Mouse (Mus musculus) 416B (cell line): ENCODE data around the gene Magi2.

Source experiments
- DNase-seq: peaks from one replicate; pipeline ENCODE4 v3.0.0; 2011; ENCODE audit warnings: low read depth

Magi2 gene

DNA sequence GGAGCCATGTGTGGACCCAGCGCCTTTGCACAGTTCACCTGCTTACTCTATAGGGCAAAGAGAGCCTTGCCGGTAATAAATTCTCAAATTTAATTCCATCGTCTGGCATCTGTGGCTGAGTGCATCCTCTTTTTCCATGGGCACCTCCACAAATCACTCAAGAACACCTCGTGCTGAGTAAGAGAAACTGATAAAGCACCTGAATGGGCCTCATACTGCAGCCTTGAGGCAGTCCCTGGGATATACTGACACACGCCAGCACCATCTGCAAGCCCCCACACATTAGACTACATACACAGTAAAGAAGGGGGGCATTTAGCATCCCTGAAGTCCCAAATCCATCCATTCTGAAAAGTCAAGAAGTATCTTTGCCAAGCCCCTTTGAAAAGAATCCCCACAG lies 1430.2 kb downstream of the Magi2 start:
- no peak for DNase-seq

DNA sequence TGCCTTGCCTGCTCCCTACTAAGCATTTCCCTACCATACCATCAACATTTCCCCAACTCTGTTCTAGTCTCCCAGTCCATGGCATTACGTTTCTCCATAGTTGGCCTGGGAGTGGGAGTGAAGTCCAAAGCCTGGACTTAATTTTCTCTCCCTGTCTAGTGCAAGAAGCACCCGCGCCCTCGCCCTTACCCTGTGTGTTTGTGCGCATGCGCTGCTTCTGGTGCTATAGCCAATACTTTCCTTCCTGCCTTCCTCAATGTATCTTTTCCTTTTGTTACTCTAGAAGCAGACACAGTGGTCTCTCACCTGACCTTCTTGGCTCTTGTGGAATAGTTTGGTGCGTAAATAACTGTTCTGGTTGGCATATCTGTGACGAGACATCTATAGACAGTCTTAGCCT lies 1440.8 kb downstream of the Magi2 start:
- no peak for DNase-seq

DNA sequence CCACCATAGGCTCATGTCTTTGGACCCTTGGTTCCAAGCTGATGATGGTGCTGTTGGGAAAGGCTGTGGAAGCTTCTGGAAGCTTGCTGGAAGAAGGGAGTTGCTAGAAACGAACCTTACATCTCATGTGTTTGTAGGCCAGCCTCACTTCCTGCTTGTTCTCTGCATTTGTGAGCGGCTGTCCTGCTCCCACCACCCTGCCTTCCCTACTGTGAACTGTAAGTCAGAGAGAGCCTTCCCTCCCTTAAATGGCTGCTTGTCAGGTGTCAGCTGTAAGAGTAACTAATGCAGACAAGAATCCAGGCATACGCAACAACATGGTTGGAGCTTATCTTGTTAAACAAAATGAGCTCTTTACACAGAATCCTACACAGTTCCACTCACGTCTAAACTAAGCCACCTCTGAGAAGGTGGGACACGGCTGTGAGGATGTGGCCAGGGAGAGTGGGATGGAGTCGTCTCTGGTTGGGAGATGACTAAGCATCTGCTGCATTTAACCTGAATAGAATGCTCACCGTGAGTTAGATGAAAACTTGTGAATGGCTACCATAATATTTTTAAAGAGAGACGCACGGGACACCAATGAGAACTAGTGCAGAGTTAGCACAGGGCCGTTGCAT lies 1442.0 kb downstream of the Magi2 start:
- no peak for DNase-seq

DNA sequence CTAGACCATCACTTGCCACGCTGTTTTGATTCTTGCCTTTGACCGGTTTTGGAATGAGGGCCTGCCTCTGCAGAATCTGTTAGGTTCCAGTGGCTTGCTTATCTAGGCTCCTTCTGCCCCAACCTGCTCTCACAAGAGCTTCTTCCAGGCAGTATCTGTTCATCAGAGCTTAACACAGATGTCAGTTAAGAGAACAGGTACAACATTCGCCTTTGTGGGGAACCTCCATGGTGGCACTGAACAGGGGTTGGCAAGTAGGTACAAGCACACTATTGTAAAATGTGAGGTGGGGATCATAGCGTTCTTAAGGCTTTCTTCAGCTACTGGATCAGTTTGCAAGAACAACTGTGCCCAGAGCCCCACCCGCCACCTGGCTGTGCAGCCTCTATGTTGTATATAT lies 1442.6 kb downstream of the Magi2 start:
- DNase-seq = no peak

DNA sequence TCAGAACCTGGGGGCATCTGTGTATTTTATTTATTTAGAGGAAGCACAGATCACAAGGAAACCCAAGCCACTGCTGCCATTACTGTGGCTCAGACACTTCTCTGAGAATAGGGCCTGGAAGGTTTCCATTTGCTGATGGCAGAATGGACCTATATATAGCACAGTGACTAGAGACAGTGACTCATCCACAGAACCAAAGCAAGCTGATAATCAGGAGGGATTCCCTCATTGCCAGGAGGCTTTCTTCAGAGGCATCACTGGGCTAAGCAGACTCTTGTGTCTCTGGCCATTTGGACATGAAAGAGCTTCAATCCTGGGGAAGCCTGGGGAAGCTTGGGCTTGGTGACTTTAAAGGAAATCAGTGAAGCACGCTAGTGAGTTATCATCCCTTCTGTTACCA lies 1445.0 kb downstream of the Magi2 start:
- peak; percentile 13 for DNase-seq

DNA sequence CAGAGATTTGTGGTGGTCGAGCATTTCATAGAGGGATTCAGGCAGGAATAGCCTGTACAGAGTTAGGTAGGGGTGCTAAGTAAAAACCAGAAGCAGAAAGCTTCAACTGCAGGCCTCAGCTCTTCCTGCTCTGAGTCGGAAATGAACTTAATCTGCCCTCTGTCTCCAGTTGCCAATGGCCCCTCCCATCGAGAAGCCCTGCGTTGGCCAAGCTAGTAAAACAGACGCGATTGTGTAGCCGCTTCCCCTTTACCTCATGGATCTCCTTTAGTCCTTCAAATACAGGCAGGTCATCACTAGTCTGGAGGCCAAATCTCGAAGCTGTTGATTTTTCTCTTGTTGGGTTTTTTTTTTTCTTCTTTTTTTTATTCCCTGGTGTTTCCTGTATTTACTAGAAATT lies 1447.7 kb downstream of the Magi2 start:
- DNase-seq = no peak

DNA sequence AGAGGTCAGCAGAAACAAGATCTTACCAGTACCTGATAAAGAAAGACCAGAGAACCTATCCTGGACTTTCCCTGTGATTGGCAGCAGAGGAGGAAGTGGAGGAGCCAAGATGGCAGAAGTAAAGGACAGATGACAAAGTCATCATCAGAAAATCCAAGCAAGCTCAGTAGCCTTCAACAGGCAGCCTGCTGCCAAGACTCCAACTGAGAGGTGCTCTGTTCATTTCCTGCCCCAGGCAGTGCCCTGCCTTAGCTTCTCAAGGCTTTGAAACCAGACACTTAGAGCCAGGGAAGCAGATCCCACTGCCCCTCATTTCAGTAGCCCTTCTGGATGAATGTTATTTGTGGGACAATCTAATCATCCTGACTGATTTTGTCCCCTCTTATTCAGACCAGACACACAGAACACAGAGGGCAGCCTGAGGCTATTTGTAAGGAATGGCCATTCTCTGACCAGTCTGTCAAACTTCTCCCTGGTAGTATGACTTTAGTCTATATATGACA lies 1448.4 kb downstream of the Magi2 start:
- no peak for DNase-seq

DNA sequence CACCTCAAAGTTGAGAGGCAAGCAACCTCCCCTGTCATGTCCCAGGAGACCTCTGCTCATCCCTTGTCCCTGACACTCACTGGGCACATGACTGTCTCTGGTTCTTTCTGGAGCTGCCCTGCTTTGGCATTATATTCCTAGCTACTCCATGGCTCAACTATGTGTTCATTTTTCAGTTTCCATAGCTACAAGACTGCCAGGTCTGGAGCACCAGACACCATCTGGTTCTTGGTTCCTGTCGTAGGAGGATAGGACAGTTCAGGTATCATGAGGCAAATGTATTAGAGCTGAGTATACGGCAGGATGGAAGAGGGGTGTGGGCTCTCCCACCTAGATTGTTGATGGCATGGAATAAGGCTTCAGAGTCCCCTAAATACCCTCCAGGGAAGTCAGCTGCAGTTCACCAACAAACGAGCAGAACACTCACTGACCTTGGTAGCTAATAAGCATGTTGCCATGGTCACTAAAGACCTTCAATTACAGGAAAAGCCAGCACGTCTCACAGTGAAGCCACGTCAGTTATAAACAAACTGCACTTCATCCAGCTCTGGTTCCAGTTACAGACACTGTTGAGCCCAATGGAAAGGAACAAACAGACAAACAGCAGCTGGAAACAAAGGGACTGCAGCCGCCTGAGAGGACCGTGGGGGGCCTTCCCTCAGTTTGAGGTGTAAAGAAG lies 1449.5 kb downstream of the Magi2 start:
- DNase-seq = no peak

DNA sequence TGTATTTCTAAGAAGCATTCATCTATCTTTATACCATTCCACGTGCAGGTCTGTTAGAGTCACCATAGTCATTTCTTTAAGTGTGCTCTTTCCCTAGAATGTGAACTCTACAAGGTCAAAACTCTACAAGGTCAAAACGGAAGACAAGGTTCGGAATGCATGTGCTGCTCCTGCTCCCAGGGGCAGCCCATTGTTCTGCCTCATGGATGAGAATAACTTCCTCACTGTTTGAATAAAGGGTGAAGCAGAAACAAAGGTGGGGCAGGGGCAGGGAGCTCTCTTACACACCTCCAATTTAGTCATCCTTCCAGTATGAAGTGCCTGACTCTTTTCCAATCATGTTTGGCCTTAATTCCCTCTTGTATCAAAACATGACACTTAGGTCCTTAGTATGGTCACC lies 1450.4 kb downstream of the Magi2 start:
- DNase-seq = no peak

DNA sequence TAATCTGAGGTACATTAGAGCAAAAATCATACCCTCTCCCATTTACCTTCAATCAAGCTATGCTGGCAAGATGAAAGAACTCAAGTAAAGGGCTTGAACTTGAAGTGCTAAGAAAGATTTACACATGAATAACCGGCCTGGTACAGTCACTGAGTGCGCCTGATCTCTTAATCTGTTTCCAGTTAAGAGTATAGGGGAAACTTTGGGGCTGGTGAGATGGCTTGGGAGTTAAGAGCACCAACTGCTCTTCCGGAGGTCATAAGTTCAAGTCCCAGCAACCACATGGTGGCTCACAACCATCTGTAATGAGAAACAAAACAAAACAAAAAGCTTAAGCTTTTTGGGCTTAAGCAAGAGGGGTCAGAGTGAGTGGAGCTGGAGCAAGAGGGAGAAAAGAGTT lies 1451.7 kb downstream of the Magi2 start:
- no peak for DNase-seq

DNA sequence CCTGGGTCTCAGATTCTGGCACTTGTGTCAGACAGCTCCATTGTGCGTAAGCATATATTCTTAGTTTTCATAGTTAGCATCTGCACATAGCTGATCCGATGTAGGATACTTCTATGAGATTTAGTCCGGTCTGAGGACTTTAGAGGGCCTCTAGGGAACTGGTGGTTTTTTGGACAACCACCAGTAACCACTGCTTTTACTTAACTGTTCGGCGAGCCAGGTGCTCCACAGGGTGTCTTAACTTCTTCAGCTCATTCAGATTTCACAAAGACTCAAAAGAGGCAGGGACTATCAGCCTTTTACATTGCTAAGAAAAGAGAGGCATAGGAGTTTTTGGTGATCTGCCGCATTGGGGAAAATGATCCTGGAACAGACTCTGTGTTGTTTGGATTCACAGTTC lies 1453.1 kb downstream of the Magi2 start:
- DNase-seq = no peak

DNA sequence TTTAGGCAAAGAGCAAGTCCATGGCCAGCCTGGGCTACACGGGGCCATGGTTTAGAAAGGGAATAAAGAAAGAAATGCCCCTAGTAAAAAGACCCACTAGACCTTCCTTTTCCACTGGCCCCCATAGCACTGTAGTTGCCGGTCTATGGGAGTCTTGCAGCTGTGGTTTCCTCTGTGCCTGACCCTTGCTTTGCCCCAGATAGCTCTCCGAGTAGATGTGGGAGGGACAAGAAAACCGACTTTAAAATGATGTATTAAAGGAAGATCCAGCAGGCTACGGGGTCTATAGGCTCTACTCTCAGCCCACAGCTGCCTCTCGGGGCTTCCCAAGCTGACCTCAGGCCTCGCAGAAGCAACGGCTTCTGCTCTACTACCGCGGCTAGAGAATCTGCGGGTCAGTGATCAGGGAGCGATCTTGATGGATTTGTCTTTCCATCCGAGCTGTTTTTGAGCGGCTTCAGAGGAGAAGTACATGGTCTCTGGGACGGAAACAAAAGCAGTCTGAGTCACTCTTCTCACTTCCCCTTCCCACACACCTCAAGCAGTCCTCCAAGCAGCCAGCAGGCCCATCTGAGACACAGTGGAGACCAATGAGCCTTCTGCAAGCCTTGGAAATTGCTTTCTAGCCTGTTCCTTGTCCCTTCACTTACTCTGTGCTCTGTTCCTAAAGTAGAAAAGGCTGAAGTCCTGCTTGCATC lies 1454.1 kb downstream of the Magi2 start:
- peak; percentile 86 for DNase-seq

DNA sequence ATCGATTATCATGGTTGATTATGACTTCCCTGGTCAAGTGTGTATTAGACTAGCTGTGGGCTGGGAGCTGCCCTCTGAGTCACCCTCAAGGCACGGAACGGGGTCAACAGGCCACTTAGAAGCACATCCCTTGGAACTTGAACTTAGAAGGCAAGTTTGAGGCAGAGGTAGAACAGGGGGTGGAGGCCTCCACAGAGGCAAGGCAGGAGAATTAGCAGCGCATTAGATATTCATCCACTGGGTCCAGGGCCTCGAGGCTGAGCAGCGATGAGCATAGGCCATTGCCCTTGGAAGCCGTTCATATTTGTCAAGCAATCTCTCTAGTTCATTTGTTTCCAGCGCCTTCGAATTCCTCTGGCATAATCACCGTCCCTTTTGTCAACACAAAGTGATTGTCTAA lies 1454.8 kb downstream of the Magi2 start:
- DNase-seq = peak; percentile 8

DNA sequence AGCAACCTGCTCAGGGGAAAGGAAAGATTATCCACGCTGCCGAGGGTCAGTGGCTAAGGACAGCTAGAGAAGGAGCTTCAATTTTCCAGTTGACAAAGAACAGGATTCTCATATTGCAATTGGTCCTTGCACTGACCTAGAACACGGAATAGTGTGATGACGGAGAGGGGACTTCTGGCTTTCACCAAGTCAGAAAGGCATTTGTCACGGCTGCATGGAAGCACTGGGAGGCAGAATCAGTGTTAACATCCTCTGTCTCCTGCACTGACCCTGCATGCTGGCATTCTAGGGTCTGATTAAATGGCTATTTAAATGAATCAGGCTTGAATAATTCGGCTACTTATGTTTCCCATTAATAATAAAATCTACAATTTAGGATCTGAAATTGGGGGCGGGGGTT lies 1455.4 kb downstream of the Magi2 start:
- DNase-seq = no peak

DNA sequence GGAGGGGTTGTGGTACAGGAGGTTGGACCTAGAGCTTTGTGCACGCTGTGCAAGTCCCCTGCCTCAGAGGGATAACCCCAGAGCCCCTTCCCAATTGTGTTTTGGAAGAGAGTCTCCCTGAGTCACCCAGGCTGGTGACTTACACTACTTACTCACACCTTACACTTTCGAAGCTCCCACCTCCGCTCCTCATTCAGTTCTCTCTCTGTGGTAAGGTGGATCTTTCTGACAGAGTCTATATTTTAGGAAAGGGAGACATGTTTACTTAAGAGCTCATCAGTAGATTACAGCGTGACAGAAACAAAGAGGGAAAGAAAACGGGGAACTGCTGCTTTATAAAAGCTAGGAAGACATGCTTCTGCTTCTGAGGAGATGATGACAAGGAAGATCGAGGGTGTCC lies 1457.3 kb downstream of the Magi2 start:
- DNase-seq = no peak

DNA sequence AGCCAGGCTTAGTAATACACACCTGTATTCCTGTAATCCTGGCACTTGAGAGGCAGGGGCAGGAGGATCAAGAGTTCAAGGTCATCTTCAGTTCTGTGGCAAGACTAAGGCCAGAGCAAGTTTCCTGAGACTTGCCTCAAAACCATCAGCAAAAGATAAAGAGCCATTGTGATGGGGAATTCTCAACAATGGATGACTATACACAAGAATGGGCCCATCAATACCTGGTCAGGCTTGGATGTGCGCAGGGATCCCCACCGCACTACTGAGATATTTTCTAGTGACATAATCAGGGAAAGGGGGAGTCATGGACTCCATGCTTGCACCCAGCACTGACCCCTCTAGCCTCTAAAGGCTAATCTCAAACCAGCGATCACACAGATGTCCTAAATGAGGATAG lies 1465.4 kb downstream of the Magi2 start:
- DNase-seq = no peak

DNA sequence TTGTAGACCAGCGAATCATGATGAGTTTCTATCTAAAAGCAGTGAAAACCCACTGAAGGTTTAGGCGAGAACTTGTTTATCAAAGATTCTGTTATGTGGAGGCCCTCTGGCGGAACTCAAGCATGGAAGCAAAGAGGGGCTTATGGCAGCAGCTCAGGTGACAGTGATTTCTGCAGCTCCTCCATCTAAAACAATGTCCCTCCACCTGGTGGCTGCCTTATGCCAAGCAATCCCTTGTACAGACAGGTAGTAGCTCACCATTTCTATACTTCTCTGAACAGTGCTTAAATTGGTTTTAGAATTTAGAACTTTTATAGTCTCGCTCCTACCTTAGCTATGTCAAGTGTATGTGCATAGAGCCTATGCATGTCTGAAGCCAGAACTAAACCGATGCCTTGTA lies 1472.3 kb downstream of the Magi2 start:
- no peak for DNase-seq

DNA sequence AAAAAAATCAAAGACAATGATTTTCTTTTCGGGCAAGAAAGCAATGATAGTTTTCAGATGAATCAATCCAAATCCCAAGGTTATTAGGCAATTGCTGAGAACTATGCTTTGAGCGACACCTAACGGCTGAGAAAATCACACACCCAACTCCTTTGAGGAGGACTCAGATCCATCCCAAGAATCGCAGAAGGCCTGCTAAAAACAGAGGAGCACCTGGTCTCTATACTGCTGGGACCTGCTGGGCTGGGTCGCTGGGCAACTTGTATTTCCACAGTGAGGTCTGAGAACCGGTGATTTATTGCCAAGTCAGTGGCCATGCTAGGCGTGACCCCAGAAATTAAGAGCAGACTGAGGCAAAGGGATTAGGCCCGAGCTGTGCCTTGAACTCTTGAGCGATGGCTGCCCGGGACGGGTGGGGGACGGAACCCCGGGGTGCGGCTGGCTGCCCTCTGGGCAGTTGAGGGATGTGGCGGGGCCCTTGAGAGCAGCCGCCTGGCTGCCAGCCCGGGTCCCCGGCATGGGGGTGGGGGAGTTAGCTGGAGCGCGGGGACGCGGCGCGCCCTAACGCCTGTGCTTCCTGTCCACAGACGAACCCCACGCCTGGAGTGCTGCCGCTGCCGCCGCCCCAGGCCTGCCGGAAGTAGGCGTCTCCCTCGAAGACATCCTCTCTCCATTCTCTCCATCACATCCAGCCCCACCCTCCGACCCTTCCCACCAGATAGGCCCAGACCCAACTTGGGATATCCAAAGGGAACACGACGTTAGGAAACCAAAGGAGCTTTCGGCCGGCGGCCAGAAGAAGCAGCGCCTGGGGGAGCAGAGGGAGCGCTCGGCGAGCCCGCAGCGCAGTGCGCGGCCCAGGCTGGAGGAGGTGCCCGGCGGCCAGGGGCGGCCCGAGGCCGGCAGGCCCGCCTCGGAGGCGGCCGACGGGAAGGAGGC lies 1474.9 kb downstream of the Magi2 start:
- peak; percentile 82 for DNase-seq

DNA sequence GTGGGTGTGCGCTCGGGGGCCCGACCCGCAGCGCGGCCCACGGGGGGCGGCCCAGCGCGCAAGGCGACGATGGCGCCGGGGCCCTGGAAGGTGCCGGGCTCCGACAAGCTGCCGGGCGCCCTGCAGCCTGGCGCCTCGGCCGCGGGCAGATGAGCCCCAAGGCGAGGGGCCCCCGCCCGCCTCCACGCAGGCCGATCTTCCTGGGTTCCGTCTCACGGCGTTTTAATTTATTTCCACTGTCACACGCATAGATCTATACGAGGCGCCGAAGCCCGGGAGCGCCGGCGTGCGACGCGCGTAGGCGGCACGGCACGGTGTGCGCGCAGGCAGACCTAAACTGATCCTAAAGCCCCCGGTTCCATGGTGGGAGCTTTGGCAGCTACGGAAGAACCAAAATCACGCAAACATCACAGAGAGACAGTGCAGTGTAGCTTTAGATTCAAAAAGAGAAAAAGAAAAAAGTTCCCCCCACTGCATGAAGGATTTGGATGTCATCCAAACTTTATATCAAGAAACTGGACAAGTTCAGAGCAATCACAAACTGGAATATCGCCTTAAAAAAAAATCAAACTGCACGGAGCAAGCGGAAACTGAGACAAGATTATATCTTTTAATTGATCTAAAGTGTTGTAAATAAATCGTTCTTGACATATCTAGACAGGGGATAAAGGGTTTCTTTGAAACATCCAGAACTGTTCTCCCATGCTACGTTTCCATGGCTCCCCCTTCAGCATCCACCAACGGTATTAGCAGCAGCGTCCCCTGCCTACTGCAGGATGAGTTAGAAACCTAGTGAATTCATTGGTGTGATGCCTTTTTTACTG lies 1475.9 kb downstream of the Magi2 start:
- peak; percentile 45 for DNase-seq

DNA sequence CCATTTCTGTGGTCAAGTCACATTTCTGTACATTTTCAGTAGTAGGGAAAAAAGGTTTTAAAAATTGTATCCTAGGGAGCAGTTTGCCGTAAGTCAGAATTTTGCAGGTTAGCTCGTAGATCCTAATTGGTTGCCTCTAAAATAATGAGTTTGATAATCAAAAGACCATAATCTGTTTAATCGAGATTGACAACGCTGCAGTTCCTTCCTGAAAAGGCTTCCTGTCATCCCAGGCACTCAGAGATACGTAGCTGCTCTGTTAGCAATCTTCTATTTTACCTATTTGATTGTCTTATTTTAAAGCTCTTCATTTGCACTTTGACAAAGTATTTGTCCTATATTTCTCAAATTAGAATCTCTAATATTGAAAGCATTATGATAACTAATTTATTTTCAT lies 1476.5 kb downstream of the Magi2 start:
- DNase-seq = no peak

DNA sequence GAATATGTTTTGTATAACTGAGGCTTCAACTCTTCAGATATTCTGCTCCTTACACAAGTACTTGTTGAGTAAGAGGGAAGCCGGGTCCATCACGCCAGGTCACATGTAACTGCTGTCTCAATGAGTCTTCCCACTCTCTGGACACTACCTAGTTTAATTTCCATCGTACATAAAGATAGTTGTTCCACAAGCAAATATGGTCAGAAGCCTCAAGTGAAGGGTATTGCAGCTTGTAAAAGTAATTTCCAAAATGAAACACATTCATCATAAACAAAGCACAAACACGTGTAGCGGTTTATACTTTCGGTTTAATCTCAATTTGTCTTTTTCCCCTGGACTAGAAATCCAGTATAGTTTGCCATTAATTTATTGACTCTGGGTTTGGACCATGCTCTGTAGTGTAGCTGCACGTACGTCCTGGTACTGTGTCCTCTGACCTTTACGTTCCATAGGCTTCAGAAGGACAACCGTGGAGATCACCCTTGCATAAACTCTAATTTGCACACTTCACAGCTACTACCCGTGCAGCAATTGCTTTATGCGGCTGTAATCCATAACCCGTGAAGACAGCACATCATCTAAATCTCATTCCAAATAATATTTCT lies 1477.2 kb downstream of the Magi2 start:
- peak; percentile 15 for DNase-seq
